Mouse (Mus musculus): ENCODE measurements around the gene Rhobtb1.

Rhobtb1 gene

GRCm38 (mm10) chr10:69274705-69275104 is 123.5 kb downstream of the Rhobtb1 start:
- no peak for DNase-seq (ENCODE audit: low spot score in 2 of 2)

- DNase-seq (ENCODE audit: low spot score in 2 of 2), result no peak
These were observed 124.9 kb downstream of the Rhobtb1 start for GRCm38 (mm10) chr10:69275811-69276775.

- no peak for DNase-seq (ENCODE audit: low spot score in 2 of 2)
These were observed 125.7 kb downstream of the Rhobtb1 start for GRCm38 (mm10) chr10:69276920-69277435.

GRCm38 (mm10) chr10:69278764-69279606 is 127.8 kb downstream of the Rhobtb1 start:
- no peak for DNase-seq (ENCODE audit: low spot score in 2 of 2)

DNA sequence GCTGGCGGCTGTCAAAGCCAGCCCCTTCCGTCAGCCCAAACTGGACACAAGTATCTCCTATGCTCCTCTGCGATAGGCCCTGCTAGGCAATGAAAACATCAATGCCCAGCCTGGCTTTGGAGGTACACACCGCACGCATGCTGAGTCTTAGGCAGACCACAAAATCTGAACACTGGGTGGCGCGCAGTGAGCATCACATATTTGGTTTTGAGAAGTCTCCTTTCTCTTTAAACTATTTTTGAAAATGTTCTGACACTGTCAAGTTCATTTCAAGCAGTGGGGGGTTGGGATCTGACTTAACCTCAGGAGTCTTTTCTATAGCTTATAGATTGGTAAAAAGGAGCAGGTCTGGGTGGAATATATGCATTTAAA is 128.4 kb downstream of the Rhobtb1 start:
- DNase-seq (ENCODE audit: low spot score in 2 of 2), result no peak

DNA sequence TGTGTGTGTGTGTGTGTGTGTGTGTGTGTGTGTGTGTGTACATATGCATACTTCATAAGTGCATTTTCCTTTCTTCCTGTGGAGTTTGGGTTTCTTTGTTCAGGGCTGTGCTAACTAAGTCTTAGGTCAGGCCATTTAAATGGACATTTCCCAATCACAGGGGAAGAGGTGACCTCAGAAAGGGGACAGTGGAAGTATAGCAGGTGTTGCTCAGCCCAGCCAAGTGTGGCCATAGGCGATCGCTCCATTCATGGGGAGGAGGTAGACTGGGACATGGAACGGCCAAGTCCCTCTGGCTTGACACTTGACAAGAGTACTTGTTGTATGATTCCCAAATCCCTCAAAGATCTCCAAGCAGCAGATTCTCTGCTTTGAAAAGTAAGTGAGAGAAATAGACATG is 135.7 kb downstream of the Rhobtb1 start:
- no peak for DNase-seq (ENCODE audit: low spot score in 2 of 2)

GRCm38 (mm10) chr10:69288086-69288485 is 136.9 kb downstream of the Rhobtb1 start:
- DNase-seq (ENCODE audit: low spot score in 2 of 2), result no peak

DNA sequence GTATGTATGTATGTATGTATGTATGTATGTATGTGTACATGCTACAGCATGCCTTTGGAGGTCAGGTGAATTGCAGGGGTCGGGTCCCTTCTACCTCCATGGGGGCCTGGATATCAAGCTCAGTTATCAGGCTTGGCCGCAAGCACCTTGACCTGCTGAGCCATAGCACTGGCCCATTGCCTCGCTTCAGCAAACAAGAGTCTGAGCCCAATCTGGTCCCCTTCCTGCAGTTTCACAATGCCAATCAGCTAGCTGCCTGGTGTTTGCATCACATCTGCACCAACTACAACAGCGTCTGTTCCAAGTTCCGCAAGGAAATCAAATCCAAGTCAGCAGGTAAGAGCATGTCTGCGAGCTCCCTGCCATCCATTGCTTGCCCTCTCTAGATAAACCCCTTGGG is 137.5 kb downstream of the Rhobtb1 start:
- no peak for DNase-seq (ENCODE audit: low spot score in 2 of 2)

GRCm38 (mm10) chr10:69290736-69291135 is 139.5 kb downstream of the Rhobtb1 start:
- no peak for DNase-seq (ENCODE audit: low spot score in 2 of 2)

- no peak for DNase-seq (ENCODE audit: low spot score in 2 of 2)
These were observed 144.7 kb downstream of the Rhobtb1 start for GRCm38 (mm10) chr10:69295919-69296318.

DNA sequence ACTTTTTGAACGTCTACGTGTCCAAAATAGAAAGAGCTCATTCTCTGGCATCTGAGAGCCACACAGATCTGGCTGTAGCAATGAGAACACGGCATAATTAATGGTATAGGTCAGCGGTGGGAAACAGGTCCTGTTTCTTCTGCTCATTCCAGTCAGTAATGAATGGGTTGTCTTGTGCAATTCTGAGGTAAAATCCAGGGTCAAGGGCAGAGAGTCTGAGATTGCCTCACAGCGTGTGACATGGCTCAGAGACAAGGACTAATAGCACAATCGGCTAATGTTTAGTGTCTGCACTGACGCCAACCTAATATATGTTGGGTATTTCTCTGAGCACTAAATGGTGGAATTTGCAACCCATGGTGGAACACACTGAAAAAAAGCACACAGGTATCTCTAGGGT is 148.8 kb downstream of the Rhobtb1 start:
- DNase-seq (ENCODE audit: low spot score in 2 of 2), result no peak

GRCm38 (mm10) chr10:69302667-69303066 is 151.4 kb downstream of the Rhobtb1 start:
- DNase-seq (ENCODE audit: low spot score in 2 of 2), result no peak

- no peak for DNase-seq (ENCODE audit: low spot score in 2 of 2)
These were observed 153.6 kb downstream of the Rhobtb1 start for GRCm38 (mm10) chr10:69304819-69305218.

GRCm38 (mm10) chr10:69305600-69305999 is 154.4 kb downstream of the Rhobtb1 start:
- no peak for DNase-seq (ENCODE audit: low spot score in 2 of 2)

GRCm38 (mm10) chr10:69306205-69306604 is 155.0 kb downstream of the Rhobtb1 start:
- peak; percentile 2 to 43 for DNase-seq (ENCODE audit: low spot score in 2 of 2)

GRCm38 (mm10) chr10:69307067-69307466 is 155.8 kb downstream of the Rhobtb1 start:
- DNase-seq (ENCODE audit: low spot score in 2 of 2), result peak; percentile 17 to 28

DNA sequence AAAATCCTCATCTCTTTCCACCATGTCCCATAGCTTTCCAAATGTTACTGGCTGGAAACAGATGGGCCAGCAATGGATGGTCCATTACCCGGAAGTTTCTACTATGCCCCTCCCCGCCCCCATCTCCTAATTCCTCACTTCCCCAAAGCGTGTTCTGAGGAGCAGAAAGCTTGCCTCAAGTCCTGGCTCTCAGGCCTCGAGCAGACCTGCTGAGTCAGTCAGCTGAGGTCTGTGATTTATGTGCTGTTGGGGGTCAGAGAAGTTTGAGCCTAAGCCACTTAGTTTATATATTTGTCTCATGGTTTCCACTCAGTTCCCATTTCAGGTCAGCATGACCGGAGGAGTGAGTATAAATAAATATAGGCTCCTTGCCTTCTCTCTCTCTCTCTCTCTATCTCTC is 157.9 kb downstream of the Rhobtb1 start:
- no peak for DNase-seq (ENCODE audit: low spot score in 2 of 2)

DNA sequence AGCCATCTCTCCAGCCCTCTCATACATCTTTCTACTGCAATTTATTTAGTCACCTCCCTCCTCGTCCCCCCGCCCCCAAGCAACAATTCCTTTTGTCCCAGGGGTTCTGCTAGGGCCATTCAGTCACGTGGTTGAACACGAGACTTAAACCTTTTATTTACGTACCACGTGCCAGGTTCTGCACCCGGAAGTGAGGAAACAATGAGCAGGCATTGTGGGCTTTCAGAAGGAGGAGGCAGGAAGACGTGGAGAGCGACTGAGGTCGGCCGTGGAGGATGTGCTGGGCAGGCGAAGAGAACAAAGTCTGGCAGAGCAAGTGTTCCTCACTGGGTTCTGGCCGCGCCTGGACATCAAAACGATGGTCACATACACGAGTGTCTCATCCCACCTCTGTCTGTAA is 160.6 kb downstream of the Rhobtb1 start:
- DNase-seq (ENCODE audit: low spot score in 2 of 2), result no peak

- DNase-seq (ENCODE audit: low spot score in 2 of 2), result no peak
These were observed 162.7 kb downstream of the Rhobtb1 start for GRCm38 (mm10) chr10:69313944-69314343.

DNA sequence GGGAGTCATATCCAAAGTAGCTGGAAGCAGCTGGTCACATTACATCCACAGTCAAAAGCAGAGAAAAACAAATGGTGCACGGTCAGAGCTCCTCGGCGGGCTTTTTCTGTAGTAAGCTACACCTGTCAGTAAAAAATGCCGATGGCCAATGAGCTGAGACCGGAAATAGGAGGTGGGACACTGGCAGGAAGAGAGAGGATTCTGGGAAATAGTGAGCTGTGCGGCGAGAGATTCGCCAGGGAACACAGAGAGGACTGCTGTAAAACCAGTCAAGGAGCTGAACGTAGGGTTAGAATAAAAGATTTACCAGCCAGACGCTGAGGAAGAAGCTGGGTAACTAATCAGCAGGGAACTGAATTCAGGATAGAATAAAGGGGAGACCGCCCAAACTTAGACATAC is 167.3 kb downstream of the Rhobtb1 start:
- no peak for DNase-seq (ENCODE audit: low spot score in 2 of 2)

GRCm38 (mm10) chr10:69320667-69321518 is 169.7 kb downstream of the Rhobtb1 start:
- DNase-seq (ENCODE audit: low spot score in 2 of 2), result peak; percentile 46 to 67

Data from natural killer cell, adult 2 months (primary cell).